Mouse (Mus musculus) heart, postnatal 0 days (tissue): ENCODE data around the gene Rec8. TPM values are rescaled to one million over a fixed set of nuclear protein-coding genes. Genes with fewer than 3 reads are reported as not detected.

ENCODE experiments used
- ATAC-seq: fragments of 200-750 bp; cut with Nextera tagmentation; 2 replicates; pipeline ENCODE4 v1.8.0; 2017; ENCODE audit warnings: low read depth, moderate number of reproducible peaks, moderate library complexity; ENCODE audit not compliant: insufficient read depth
- DNase-seq: peaks from one replicate; pipeline ENCODE4 v3.0.0-alpha.2; 2016; ENCODE audit warnings: low spot score
- H3K27ac ChIP-seq: fragments of 300-500 bp; sonication (generic); 2 replicates; pipeline ENCODE4 v1.5.1; 2014; ENCODE audit warnings: low read depth, mild to moderate bottlenecking
- H3K27me3 ChIP-seq: fragments of 300-500 bp; sonication (generic); 2 replicates; pipeline ENCODE4 v1.6.1; 2014; ENCODE audit warnings: low read length, mixed read lengths; ENCODE audit not compliant: control insufficient read depth, insufficient read depth
- H3K36me3 ChIP-seq: fragments of 300-500 bp; sonication (generic); replicated peaks from 2 replicates; pipeline ENCODE4 v1.6.1; 2014; ENCODE audit warnings: low read length, mixed read lengths; ENCODE audit not compliant: control insufficient read depth, insufficient read depth
- H3K4me1 ChIP-seq: fragments of 300-500 bp; sonication (generic); 2 replicates; pipeline ENCODE4 v1.6.1; 2014; ENCODE audit warnings: antibody characterized with exemption; ENCODE audit not compliant: control insufficient read depth, insufficient read depth
- H3K4me2 ChIP-seq: fragments of 300-500 bp; sonication (generic); 2 replicates; pipeline ENCODE4 v1.6.1; 2014; ENCODE audit warnings: low read depth, mild to moderate bottlenecking, low read length, moderate library complexity
- H3K4me3 ChIP-seq: fragments of 300-500 bp; sonication (generic); 2 replicates; pipeline ENCODE4 v1.5.1; 2014; ENCODE audit warnings: low read depth, low read length
- H3K9ac ChIP-seq: fragments of 300-500 bp; sonication (generic); replicated peaks from 2 replicates; pipeline ENCODE4 v1.6.1; 2014; ENCODE audit warnings: low read depth, low read length, mixed read lengths
- H3K9me3 ChIP-seq: fragments of 300-500 bp; sonication (generic); replicated peaks from 2 replicates; pipeline ENCODE4 v1.6.1; 2016; ENCODE audit warnings: low read length; ENCODE audit not compliant: control insufficient read depth
- CTCF ChIP-seq: IDR thresholded peaks from 2 replicates; pipeline ENCODE4 v1.5.1; 2016; ENCODE audit warnings: antibody characterized with exemption, control low read depth, low read depth
- EP300 ChIP-seq: IDR thresholded peaks from 2 replicates; pipeline ENCODE4 v1.6.1; 2016; ENCODE audit warnings: antibody characterized with exemption, low read depth
- WGBS: fragments of 180-500 bp; shearing (Covaris S2); extraction: QIAGEN DNeasy Blood & Tissue Kit; methylation state at CpG from one replicate; pipeline ENCODE4 v1.1.7; 2014; 5-methylcytosine and 5-hydroxymethylcytosine counted together
- polyA plus RNA-seq: library from polyadenylated mRNA; unstranded; fragments of >200 nt; fragmentation: Nextera tagmentation; extraction: Ambion mirVana; gene quantifications from 2 replicates; pipeline ENCODE4 v1.2.1, GENCODE M21; 2015
- total RNA-seq: library from RNA; depleted of rRNA; stranded (reverse); fragments of >200 nt; gene quantifications from 2 replicates; pipeline ENCODE4 v1.2.3, GENCODE M21; 2014; ENCODE audit warnings: low replicate concordance

Gene Rec8
- total and polyA plus RNA-seq, 2 experiments from 2014 or later: 1.5 to 2.1 TPM

DNA sequence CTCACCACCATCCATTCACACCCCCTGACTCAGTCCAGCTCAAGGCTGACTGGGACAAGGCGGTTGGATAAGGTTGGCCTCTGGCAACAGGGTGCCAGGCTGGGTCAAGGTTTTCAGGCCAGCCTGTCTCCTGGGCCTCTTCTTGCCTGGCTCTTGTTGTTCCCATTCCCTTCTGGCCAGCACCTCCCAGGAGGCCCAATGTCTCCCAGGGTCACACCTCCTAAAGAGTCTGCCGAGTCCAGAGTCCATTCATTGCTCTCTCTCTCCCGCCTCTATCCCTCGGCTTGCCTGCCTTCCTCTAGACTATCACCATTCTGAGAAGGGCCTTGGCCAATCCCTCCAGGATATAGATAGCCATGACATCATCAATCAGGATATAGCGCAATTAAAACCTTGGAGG is 40.2 kb downstream of the Rec8 start:
- peak overlapping the region; percentile 94 for H3K27ac ChIP-seq
- H3K9me3 ChIP-seq: no peaks in the 10 kb centered on the region
- H3K4me3 ChIP-seq: no peak overlapping the region
- H3K27me3 ChIP-seq: no peaks in the 10 kb centered on the region
- ATAC-seq: no peak
- peaks cover 20% of the 10 kb centered on the region for H3K36me3 ChIP-seq
- H3K4me1 ChIP-seq: peaks cover 24% of the 10 kb centered on the region
- H3K4me2 ChIP-seq: no peak overlapping the region
- 53% methylated on average over 5 of the region's 5 CpGs for WGBS
- no peak overlapping the region for H3K9ac ChIP-seq
- TF ChIP-seq EP300 (no peak), CTCF (no peak)
- DNase-seq: no peak

DNA sequence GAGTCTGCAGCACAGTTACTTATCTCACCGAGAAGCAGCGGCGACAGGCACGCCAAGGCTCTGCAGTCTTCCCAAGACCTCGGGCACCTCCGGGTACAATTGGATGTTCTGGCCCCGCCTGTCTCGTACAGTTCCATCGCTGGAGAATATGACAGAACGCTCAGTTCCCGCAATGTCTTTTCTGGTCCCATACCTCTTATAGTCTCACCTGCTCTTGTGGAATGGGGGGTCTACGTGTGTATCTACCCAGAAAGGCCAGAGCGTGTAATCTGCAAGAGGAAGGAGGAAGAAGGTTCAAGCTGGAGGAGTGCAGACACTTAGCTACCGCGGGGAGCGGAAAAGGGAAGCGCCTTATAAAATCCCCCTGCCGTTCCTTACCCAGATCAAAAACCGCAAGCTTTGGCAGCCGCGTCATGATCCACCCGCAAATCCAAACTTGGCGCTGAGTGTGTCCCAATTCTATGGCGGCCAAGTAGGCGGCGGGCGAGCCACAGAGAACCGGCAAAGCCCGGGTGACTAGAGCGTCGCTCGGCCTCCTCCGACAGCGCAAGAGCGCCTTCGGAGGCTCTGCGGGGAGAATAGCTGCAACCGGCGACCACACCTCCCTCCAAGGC is 42.2 kb downstream of the Rec8 start, which contains the start of gene Mdp1:
Gene Mdp1, minus strand, starts transcription at position 549 of the 614 bp plus-strand sequence.
- peaks cover 24% of the 10 kb centered on the region for H3K4me1 ChIP-seq
- ATAC-seq (peak; percentile 93), DNase-seq (peak; percentile 90)
- H3K27ac ChIP-seq: peak within 1 kb of the TSS; percentile 94
- under 1% methylated on average over 39 of the region's 39 CpGs for WGBS
- H3K4me2 ChIP-seq: peak within 1 kb of the TSS; percentile 66
- no peaks in the 10 kb centered on the region for H3K9me3 ChIP-seq
- H3K9ac ChIP-seq: peak within 1 kb of the TSS; percentile 77
- no peaks in the 10 kb centered on the region for H3K27me3 ChIP-seq
- H3K36me3 ChIP-seq: peaks cover 30% of the 10 kb centered on the region
- no peak for TF ChIP-seq EP300
- peak; percentile 26 for TF ChIP-seq CTCF
- peak within 1 kb of the TSS; percentile 86 for H3K4me3 ChIP-seq

GRCm38 (mm10) chr14:55660636-55661035 is 42.8 kb downstream of the Rec8 start:
- ATAC-seq: no peak
- Histone ChIP-seq H3K4me1 (peaks cover 24% of the 10 kb centered on the region), H3K9me3 (no peaks in the 10 kb centered on the region), H3K27me3 (no peaks in the 10 kb centered on the region), H3K4me2 (peak overlapping the region; percentile 66), H3K36me3 (peaks cover 30% of the 10 kb centered on the region), H3K4me3 (peak overlapping the region; percentile 86; the same call in 1 of the 2 replicates), H3K9ac (no peak overlapping the region), H3K27ac (no peak overlapping the region)
- no peak for DNase-seq
- TF ChIP-seq CTCF (no peak), EP300 (no peak)
- 48% methylated on average over 2 of the region's 2 CpGs for WGBS

- Histone ChIP-seq H3K27ac (peak overlapping the region; percentile 73), H3K27me3 (no peaks in the 10 kb centered on the region), H3K4me2 (peak overlapping the region; percentile 88), H3K9me3 (no peaks in the 10 kb centered on the region), H3K36me3 (peaks cover 24% of the 10 kb centered on the region), H3K4me1 (peaks cover 18% of the 10 kb centered on the region), H3K9ac (peak overlapping the region; percentile 90), H3K4me3 (peak overlapping the region; percentile 89)
- WGBS: under 1% methylated on average over 12 of the region's 12 CpGs
- ATAC-seq (peak; percentile 27), DNase-seq (no peak)
- TF ChIP-seq EP300 (no peak), CTCF (no peak)
Measured at GRCm38 (mm10) chr14:55671486-55671832, 53.6 kb downstream of the Rec8 start.

GRCm38 (mm10) chr14:55671833-55672740 is 54.2 kb downstream of the Rec8 start, which contains the start of the genes Gmpr2 and Nedd8:
Gmpr2 (plus strand) TSS chr14:55671941.
Nedd8 (minus strand) TSS chr14:55672124.
- H3K9me3 ChIP-seq: no peaks in the 10 kb centered on the region
- TF ChIP-seq EP300 (no peak), CTCF (no peak)
- peak within 1 kb of the TSS; percentile 88 for H3K4me2 ChIP-seq
- 1% methylated on average over 38 of the region's 38 CpGs for whole genome bisulfite sequencing
- H3K36me3 ChIP-seq: peaks cover 27% of the 10 kb centered on the region
- H3K27ac ChIP-seq: peak within 1 kb of the TSS; percentile 73
- peak within 1 kb of the TSS; percentile 90 for H3K9ac ChIP-seq
- DNase-seq (peak; percentile 97), ATAC-seq (peak; percentile 98)
- no peaks in the 10 kb centered on the region for H3K27me3 ChIP-seq
- H3K4me1 ChIP-seq: peaks cover 18% of the 10 kb centered on the region
- H3K4me3 ChIP-seq: peak within 1 kb of the TSS; percentile 89
